Mouse (Mus musculus) left cerebral cortex, adult 2 months (tissue): ENCODE results near the gene Slc17a4. TPM values are rescaled to one million over a fixed set of nuclear protein-coding genes. Genes with fewer than 3 reads are reported as not detected.

Source experiments
- DNase-seq, 2 experiments: peaks; one replicate each; pipeline ENCODE4 v3.0.0; 2021 to 2022; ENCODE audit warnings: low spot score in 2 of 2, mixed read lengths in 1 of 2; ENCODE audit errors: extremely low spot score in 1 of 2
- H3K27ac ChIP-seq: fragments of 200-600 bp; 2 replicates; pipeline ENCODE4 v1.8.1; 2022
- H3K4me3 ChIP-seq: fragments of 200-600 bp; 2 replicates; pipeline ENCODE4 v1.8.1; 2022
- CTCF ChIP-seq: fragments of 200-600 bp; IDR thresholded peaks from 2 replicates; pipeline ENCODE4 v1.8.1; 2022; ENCODE audit warnings: antibody characterized with exemption, mild to moderate bottlenecking, moderate library complexity
- intact Hi-C: fragments of 180-260 bp; cut with DNase I; formaldehyde crosslinking; loops from one replicate; pipeline ENCODE4 v1.15.1; 2025
- total RNA-seq, 2 experiments: library from RNA; stranded (reverse); gene quantifications; 2 replicates each; pipeline ENCODE4 v1.2.3; 2021

The Slc17a4 gene
- total RNA-seq, 2 experiments from 2014 or later, result not detected

- intact Hi-C loops, result no loop called here
- no peak for TF ChIP-seq CTCF
- no peak for DNase-seq
- no peak overlapping the region for H3K4me3 ChIP-seq
- no peak overlapping the region for H3K27ac ChIP-seq
Measured at GRCm38 (mm10) chr13:23887026-23887725, 27.6 kb downstream of the Slc17a4 start.

GRCm38 (mm10) chr13:23885540-23885939 lies 29.3 kb downstream of the Slc17a4 start:
- DNase-seq, result no peak
- intact Hi-C loops, result loop anchor here (2.0 kb wide), 1 partner anchor 51 kb away; no protein-coding TSS in a partner anchor
- Histone ChIP-seq H3K4me3 (no peak overlapping the region), H3K27ac (no peak overlapping the region)
- peak; percentile 47 for TF ChIP-seq CTCF

DNA sequence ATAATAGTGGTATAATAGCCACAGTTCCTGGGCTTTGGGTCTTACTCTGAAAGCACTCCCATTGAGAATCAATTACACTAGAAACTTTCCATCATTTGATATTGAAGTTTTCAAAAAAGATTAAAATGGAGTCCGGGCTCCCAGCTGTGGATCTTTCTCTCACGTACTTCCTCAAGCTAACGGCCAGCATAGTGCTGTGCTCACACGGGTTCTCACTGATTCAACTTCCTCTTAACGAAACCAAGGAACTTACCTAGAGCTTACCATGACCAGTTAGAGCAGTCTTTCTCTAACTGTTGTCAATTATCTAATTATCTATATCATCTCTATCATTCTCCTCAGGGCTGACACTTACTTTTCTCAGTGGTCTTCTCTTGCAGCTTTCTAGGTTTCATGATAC lies 35.2 kb downstream of the Slc17a4 start:
- TF ChIP-seq CTCF, result no peak
- Histone ChIP-seq H3K4me3 (no peak overlapping the region), H3K27ac (no peak overlapping the region)
- no peak for DNase-seq
- intact Hi-C loops, result no loop called here

GRCm38 (mm10) chr13:23879106-23879505 lies 35.7 kb downstream of the Slc17a4 start:
- Histone ChIP-seq H3K27ac (no peak overlapping the region), H3K4me3 (no peak overlapping the region)
- intact Hi-C loops, result no loop called here
- DNase-seq, result no peak
- no peak for TF ChIP-seq CTCF

GRCm38 (mm10) chr13:23873141-23873540 lies 41.7 kb downstream of the Slc17a4 start:
- intact Hi-C loops, result no loop called here
- no peak overlapping the region for H3K4me3 ChIP-seq
- DNase-seq, result no peak
- H3K27ac ChIP-seq, result no peak overlapping the region
- no peak for TF ChIP-seq CTCF

- no peak for TF ChIP-seq CTCF
- no peak for DNase-seq
- Histone ChIP-seq H3K4me3 (no peak overlapping the region), H3K27ac (no peak overlapping the region)
- intact Hi-C loops, result no loop called here
Measured at GRCm38 (mm10) chr13:23869996-23870395, 44.8 kb downstream of the Slc17a4 start.

DNA sequence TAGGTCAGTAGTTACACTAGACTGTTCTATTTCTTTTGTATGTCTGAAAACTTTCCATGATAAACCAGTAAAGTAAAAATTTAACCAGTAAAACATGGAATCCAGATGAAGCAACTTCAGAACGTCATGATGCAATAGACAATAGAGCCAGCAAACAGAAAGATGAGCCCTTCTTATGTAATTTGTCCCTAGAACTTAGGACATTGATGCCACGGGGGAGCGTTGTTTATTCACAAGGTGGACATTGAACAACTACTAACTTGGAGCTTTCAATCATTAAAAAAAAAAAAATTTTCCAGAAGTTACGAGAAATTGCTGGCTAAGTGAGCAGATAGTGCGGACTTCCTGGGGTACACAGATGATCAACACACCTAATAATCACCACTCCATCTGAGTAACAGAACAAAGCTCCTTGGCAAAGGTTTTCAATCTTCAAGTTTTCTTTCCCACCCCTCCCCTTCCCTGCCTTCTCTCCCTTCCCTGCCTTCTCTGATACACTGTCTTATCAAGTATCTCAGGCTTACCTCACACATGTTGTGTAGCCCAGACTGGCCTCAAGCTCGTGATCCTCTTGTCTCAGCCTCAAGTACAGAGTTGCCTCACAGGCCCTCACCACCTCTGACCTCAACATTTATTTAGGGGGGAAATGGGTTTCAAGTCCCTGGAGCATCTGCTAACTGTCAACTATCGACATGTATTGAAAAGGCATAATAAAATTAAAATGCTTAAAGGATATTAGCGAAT lies 45.8 kb downstream of the Slc17a4 start:
- intact Hi-C loops, result no loop called here
- H3K4me3 ChIP-seq, result no peak overlapping the region
- H3K27ac ChIP-seq, result no peak overlapping the region
- no peak for DNase-seq
- no peak for TF ChIP-seq CTCF

- Histone ChIP-seq H3K27ac (no peak within 1 kb of the TSS), H3K4me3 (no peak within 1 kb of the TSS)
- no peak for TF ChIP-seq CTCF
- no peak for DNase-seq
- intact Hi-C loops, result no loop called here
Measured at GRCm38 (mm10) chr13:23867405-23867804, 47.4 kb downstream of the Slc17a4 start, which contains the start of gene Slc17a1. TSS of gene Slc17a1 (plus strand) at chr13:23867750.

GRCm38 (mm10) chr13:23867000-23867399 lies 47.8 kb downstream of the Slc17a4 start:
- no peak for TF ChIP-seq CTCF
- no peak overlapping the region for H3K27ac ChIP-seq
- intact Hi-C loops, result no loop called here
- no peak overlapping the region for H3K4me3 ChIP-seq
- no peak for DNase-seq

GRCm38 (mm10) chr13:23866086-23866710 lies 48.6 kb downstream of the Slc17a4 start:
- Histone ChIP-seq H3K27ac (no peak overlapping the region), H3K4me3 (no peak overlapping the region)
- intact Hi-C loops, result no loop called here
- TF ChIP-seq CTCF, result no peak
- DNase-seq, result no peak

DNA sequence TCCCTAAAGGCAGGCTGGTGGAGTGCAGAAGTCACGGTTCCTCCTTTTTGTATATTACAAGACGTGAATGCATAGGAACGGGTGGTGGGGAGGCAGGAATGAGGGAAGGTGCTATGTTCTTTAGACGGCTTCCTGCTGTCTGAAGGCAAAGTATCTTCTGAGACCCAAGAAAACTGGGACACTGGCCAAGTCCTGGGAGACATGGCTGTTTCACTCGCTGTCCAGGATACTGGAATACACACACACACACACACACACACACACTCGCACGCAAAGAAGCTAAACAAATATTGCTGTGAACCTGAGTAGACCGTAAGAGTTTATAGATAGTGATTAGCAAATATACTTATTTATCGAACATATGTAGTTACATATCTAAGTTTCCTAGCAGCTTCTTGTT lies 50.1 kb downstream of the Slc17a4 start:
- intact Hi-C loops, result no loop called here
- Histone ChIP-seq H3K27ac (no peak overlapping the region), H3K4me3 (no peak overlapping the region)
- DNase-seq, result no peak
- no peak for TF ChIP-seq CTCF

DNA sequence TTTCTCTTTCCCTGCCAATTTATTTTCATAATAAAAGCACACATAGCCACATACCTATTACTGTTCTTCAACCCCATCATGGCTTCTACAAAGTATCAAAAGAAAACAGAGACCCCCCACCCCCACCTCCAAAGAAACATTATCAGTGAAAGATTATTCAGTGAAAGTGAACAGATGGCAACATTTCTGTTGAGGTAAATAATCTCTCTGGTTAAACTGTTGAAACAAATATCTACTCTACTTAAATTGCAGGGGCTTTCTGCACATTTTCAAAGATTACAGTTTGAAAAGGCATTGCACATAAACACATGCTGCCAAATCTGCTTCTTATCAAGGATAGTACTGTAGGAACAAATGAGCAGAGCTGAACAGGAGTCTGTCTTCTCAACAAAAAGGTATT lies 53.0 kb downstream of the Slc17a4 start:
- DNase-seq, result no peak
- H3K27ac ChIP-seq, result no peak overlapping the region
- H3K4me3 ChIP-seq, result no peak overlapping the region
- TF ChIP-seq CTCF, result no peak
- intact Hi-C loops, result no loop called here
